Mouse (Mus musculus): Measurements from ENCODE around the gene Tpo. TPM values are rescaled to one million over a fixed set of nuclear protein-coding genes. Genes with fewer than 3 reads are reported as not detected.
A peak's percentile ranks its signal among the peaks of the same experiment; 100 is the strongest.

Tpo gene
- polyA plus RNA-seq, 1 experiment from 2014 or later, result not detected

DNA sequence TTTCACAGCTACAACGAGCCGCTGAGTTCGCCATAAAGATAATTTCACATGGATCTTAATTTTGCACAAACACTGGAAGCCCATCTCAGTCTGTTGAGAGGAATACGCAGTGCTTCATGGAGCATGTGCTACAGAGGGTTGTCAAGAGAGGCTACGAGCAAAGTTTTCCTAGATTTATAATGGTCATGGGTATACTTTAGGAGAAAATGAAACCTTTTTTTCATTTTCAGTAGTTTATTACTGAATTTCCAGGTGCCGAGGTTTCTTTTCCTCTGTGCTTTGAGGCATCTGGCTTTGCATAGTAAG is 3.1 kb downstream of the Tpo start:
- H3K9ac ChIP-seq, result no peak overlapping the region

DNA sequence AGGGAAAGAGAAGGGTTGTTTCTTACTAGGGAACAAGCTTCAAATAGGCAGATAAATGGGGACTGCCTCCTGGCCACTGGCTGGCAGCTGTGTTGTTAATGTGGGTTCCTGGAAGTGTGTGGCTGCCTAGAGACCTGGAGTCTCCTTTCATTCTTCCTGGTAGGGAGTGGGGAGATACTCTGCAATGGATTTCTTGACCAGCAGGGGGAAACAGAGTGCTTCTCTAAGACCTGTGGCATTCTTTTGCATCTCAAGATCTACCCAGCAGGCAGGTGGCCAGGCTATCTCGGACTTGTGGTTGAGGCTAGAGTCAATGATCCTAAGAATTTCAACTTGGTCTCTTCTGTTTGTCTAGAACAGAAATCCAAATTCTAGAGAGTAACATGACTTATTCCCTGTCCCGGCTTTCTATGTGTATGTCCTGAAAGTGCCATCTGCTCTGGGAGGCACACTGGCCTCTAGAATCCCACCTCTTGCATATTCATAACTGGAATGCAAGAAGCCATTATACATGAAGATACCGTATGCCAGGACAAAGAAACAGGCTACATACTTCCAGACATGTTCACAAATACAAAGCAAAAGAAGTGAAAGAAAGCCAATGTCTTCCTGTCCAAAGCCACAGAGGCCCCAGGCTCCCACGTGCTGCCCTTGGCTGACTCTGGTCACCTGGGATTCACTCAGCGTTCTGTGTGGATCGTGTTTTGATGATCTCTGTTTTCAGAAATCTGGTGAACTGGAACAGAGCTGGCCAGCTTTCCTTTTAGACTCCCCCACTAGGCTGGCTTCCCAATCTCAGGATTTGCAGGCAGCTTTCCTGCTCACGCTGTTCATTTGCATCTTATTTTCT is 3.6 kb downstream of the Tpo start:
- Histone ChIP-seq H3K4me3 (replicated peaks) (no peak overlapping the region), H3K4me1 (0 out of 2 replicates have a peak, but pooled peaks cover 7% of the 10 kb centered on the region), H3K27me3 (no peaks in the 10 kb centered on the region), H3K27ac (no peak overlapping the region), H3K36me3 (replicated peaks) (no peaks in the 10 kb centered on the region), H3K9me3 (no peaks in the 10 kb centered on the region), H3K4me2 (no peak overlapping the region), H3K9ac (no peak overlapping the region)
- 72% methylated on average over 7 of the region's 7 CpGs for WGBS
- ATAC-seq (ENCODE audit: low FRiP score), result no peak; the same call in 1 of the 2 replicates

More for the DNA sequence above, 3.1 kb downstream of the Tpo start:
- no peaks in the 10 kb centered on the region for H3K36me3 ChIP-seq (replicated peaks)
- no peak overlapping the region for H3K4me2 ChIP-seq
- ATAC-seq (ENCODE audit: low FRiP score), result no peak
- H3K27me3 ChIP-seq, result no peaks in the 10 kb centered on the region
- H3K9me3 ChIP-seq, result no peaks in the 10 kb centered on the region
- WGBS, result 80% methylated on average over 6 of the region's 6 CpGs
- no peak overlapping the region for H3K4me3 ChIP-seq (replicated peaks)
- H3K4me1 ChIP-seq, result 0 out of 2 replicates have a peak, but pooled peaks cover 7% of the 10 kb centered on the region
- no peak overlapping the region for H3K27ac ChIP-seq

DNA sequence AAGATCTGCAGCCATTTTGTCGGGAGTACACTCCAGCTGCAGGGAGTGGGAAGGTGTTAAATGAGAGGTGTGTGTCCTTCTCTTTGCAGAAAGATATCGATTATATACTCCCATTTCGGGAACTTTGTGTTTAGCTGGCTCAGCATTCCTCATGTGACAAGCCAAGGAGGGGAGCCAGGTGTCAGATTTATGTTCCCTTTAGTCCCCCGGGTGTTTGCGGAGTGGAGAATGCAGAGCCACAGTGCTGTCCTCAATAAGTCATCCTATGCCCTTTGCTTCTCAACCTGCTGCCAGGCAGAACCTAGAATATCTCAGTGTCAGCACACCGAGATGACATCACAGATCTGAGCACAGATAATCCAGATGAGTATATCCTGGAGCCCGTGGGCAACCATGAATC is 10.1 kb downstream of the Tpo start:
- Histone ChIP-seq H3K9ac (no peak overlapping the region), H3K4me3 (replicated peaks) (no peak overlapping the region), H3K9me3 (no peaks in the 10 kb centered on the region), H3K4me1 (no peaks in the 10 kb centered on the region), H3K4me2 (no peak overlapping the region), H3K27ac (no peak overlapping the region), H3K27me3 (no peaks in the 10 kb centered on the region), H3K36me3 (replicated peaks) (no peaks in the 10 kb centered on the region)
- ATAC-seq (ENCODE audit: low FRiP score), result no peak
- WGBS, result 86% methylated on average over 7 of the region's 7 CpGs

DNA sequence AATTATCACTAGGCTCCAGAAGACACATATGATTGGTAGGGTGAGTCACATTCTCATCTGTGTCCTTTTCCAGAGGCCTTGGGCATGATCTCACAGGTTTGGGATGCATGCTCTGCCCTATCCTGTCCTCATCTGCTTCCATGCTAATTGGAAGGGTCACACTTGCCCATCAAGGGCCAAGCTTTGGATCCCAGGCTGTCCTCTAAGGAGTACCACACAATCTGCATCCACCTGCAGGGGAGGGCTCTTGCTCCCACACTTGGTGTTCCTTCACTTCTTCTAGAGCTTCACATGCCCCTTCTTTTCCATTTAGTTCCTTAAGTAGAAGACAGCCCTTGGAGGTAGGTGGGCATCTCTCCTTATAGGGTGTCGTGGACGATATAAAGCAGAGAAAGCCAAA is 20.2 kb downstream of the Tpo start:
- H3K4me3 ChIP-seq (replicated peaks), result no peak overlapping the region
- no peak overlapping the region for H3K9ac ChIP-seq
- H3K27me3 ChIP-seq, result no peaks in the 10 kb centered on the region
- H3K36me3 ChIP-seq (replicated peaks), result no peaks in the 10 kb centered on the region
- H3K27ac ChIP-seq, result no peak overlapping the region
- no peaks in the 10 kb centered on the region; the same call in 1 of the 2 replicates for H3K4me1 ChIP-seq
- H3K4me2 ChIP-seq, result no peak overlapping the region
- ATAC-seq (ENCODE audit: low FRiP score), result no peak
- H3K9me3 ChIP-seq, result no peaks in the 10 kb centered on the region
- 83% methylated on average over 2 of the region's 2 CpGs for WGBS

DNA sequence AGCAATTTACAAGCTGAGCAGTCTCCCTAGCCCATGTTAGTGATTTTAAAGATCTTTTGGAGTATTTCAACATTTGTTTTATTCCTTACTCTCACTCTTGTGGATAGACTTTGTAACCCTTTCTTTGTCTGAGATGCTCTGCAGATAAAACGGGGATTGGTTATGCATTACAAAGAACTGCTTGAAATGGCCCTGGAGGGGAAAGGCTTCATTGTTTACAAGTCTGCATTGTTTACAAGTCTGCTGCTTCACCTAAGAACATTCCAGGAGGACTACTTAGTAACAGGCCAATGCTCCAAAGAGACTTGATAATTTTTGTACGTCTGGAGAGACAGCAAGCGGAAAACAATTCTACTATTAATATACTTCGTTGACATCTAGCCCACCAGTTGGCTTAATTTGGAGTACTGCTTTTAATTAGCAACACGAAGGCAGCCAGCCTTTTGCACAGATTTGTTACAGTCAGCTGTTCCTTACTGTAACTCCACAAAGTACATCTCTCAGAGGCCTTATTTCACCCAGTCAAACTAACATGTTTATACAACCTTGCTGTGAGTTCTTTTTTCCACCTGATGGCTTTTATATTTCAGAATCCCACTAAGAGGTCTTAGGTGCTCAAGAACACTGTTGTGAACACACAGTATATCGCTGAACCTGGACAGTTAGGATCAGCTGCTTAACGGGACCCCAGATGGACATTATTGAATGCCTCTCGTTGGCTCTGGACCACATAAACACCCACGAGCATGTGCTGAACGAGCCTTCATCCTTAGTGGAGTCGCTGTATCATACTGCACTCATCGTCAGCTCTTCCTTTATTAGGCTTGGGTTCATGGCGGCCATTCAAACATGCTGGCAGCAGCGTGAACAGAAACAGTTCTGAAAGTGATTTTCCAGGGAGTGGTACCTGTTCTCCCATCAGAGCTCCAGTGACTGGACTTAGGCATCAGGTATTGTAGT is 22.5 kb downstream of the Tpo start:
- Histone ChIP-seq H3K27ac (no peak overlapping the region), H3K27me3 (no peaks in the 10 kb centered on the region), H3K4me2 (no peak overlapping the region), H3K9ac (no peak overlapping the region), H3K36me3 (replicated peaks) (no peaks in the 10 kb centered on the region), H3K4me1 (no peaks in the 10 kb centered on the region; the same call in 1 of the 2 replicates), H3K4me3 (replicated peaks) (no peak overlapping the region), H3K9me3 (no peaks in the 10 kb centered on the region)
- no peak for ATAC-seq (ENCODE audit: low FRiP score)
- WGBS, result 73% methylated on average over 14 of the region's 14 CpGs

DNA sequence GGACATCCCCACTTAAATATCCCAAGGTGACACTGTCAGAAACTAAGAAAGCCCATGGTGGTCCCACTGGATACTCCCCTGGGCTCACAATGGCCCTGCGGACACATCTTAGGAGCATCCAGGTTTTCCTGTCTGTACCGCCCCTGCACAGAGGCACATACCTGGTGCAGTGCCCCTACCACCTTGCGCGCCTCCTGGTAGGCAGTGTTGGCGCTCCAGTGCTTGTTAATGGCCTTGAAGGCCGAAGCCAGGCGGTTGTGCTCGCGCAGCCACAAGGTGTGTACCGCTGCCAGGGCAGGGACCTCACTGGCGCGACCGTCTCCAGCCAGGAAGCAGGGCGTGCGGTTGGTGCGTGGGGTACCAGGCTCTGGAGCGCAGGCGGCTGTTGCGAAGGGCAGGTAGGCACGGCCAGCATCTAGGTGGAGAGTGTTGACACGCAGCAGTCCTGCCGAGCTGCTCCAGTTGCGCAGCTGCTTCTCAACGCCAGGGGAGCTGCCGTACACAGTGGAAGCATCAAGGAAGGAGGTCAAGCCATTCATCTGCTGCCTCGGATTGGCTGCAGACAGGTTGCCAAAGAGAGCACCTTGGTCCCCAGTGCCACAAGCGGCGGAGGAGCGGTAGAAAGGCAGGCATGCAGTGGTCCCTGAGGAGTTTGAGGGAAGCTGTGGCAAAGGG is 29.4 kb downstream of the Tpo start:
- H3K4me3 ChIP-seq (replicated peaks), result no peak overlapping the region
- H3K9ac ChIP-seq, result no peak overlapping the region
- ATAC-seq (ENCODE audit: low FRiP score), result no peak
- H3K9me3 ChIP-seq, result no peaks in the 10 kb centered on the region
- H3K4me2 ChIP-seq, result peak overlapping the region; percentile 13; the same call in 1 of the 2 replicates
- H3K27ac ChIP-seq, result no peak overlapping the region
- H3K4me1 ChIP-seq, result peaks cover 3% of the 10 kb centered on the region; the same call in 1 of the 2 replicates
- H3K36me3 ChIP-seq (replicated peaks), result no peaks in the 10 kb centered on the region
- WGBS, result 34% methylated on average over 29 of the region's 29 CpGs
- H3K27me3 ChIP-seq, result peaks cover 6% of the 10 kb centered on the region; the same call in 1 of the 2 replicates

DNA sequence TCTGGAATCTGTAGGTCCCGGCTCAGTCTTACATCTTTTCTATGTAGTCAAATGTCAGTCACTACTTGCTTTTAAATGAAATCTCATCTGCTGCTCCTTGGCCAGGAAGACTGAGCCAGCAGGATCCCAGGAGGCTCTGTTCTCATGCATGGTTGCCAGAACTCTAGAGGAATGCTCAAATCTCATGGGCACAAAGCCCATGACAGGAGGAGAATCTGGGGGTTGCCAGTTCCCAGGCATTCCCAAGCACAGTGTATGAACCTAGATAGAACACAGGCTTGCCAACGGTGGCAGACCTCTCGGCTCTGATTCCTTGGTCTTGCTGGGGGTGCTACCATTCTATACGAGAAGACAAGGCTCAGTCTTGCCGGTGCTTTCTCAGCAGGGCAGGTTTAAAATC is 40.3 kb downstream of the Tpo start:
- no peak overlapping the region for H3K9ac ChIP-seq
- 89% methylated on average over 5 of the region's 5 CpGs for WGBS
- no peaks in the 10 kb centered on the region for H3K36me3 ChIP-seq (replicated peaks)
- no peaks in the 10 kb centered on the region for H3K4me1 ChIP-seq
- no peak overlapping the region for H3K4me3 ChIP-seq (replicated peaks)
- H3K27me3 ChIP-seq, result no peaks in the 10 kb centered on the region
- no peak for ATAC-seq (ENCODE audit: low FRiP score)
- H3K4me2 ChIP-seq, result no peak overlapping the region
- no peaks in the 10 kb centered on the region for H3K9me3 ChIP-seq
- H3K27ac ChIP-seq, result no peak overlapping the region

DNA sequence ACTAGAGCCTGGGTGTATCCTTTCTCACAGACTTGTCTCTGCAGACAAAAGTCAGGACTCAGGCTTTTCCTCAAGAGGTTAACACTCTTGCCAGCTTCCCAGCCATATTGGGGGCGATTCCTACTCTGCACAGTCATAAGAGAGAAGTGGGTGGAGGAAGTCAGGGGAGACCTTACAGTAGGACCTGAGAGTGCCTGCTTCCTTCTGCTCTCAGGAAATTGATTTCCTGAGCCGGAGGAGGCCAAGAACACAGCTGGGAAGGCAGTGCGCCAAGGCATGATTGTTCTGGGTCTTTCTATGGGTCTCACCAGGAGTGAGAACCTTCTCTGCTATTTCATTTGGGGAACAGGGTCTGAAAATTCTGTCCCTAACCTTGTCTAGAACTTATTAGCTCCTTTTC is 48.5 kb downstream of the Tpo start:
- no peaks in the 10 kb centered on the region for H3K27me3 ChIP-seq
- no peak overlapping the region for H3K4me3 ChIP-seq (replicated peaks)
- WGBS, result 86% methylated on average over 3 of the region's 3 CpGs
- ATAC-seq (ENCODE audit: low FRiP score), result no peak
- H3K9ac ChIP-seq, result no peak overlapping the region
- no peaks in the 10 kb centered on the region for H3K36me3 ChIP-seq (replicated peaks)
- no peak overlapping the region for H3K27ac ChIP-seq
- no peaks in the 10 kb centered on the region for H3K4me1 ChIP-seq
- H3K9me3 ChIP-seq, result peaks cover 9% of the 10 kb centered on the region; the same call in 1 of the 2 replicates
- no peak overlapping the region for H3K4me2 ChIP-seq

DNA sequence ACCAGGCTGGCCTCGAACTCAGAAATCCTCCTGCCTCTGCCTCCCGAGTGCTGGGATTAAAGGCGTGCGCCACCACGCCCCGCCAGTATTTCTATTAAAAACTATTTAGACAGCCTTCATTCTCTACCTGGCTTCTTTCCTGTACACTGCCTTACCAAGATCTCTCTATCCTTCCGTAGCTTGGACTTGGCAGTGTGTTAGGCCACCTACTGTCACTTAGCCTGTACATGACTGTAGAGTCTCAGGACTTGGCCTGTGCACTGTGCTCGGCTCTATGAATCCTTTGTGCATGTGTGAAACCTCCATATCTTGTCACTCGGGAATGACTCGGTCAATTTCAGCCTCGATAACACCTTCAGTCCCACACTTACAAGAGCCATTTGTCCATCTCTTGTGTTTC is 55.4 kb downstream of the Tpo start:
- Histone ChIP-seq H3K4me1 (no peaks in the 10 kb centered on the region), H3K9me3 (peaks cover 9% of the 10 kb centered on the region; the same call in 1 of the 2 replicates), H3K36me3 (replicated peaks) (no peaks in the 10 kb centered on the region), H3K4me2 (no peak overlapping the region), H3K9ac (no peak overlapping the region), H3K27ac (no peak overlapping the region), H3K27me3 (no peaks in the 10 kb centered on the region), H3K4me3 (replicated peaks) (no peak overlapping the region)
- no peak for ATAC-seq (ENCODE audit: low FRiP score)
- WGBS, result 91% methylated on average over 11 of the region's 11 CpGs

DNA sequence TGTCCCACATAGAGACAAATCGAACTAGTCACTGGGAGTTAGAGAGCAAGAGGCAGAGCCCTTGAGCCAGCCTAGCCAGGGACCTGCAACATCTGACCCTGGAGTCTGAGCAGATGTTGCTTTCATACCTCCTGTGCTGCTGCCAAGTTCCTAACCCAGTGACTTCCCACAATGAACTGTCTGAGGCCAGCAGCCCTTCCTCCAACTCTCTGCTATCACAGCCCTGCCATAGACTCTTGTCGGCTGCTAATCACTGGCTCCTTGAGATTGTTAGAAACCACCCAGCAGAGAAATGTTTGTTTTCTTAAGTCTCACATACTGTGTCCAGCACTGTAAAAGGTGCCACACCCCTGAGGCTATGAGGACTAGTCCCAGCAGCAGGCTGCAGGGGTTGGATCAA is 56.1 kb downstream of the Tpo start:
- H3K27ac ChIP-seq, result no peak overlapping the region
- 77% methylated on average over 2 of the region's 2 CpGs for WGBS
- no peaks in the 10 kb centered on the region for H3K27me3 ChIP-seq
- no peaks in the 10 kb centered on the region for H3K36me3 ChIP-seq (replicated peaks)
- no peaks in the 10 kb centered on the region for H3K4me1 ChIP-seq
- no peak overlapping the region for H3K9ac ChIP-seq
- peaks cover 9% of the 10 kb centered on the region; the same call in 1 of the 2 replicates for H3K9me3 ChIP-seq
- no peak overlapping the region for H3K4me3 ChIP-seq (replicated peaks)
- H3K4me2 ChIP-seq, result no peak overlapping the region
- no peak for ATAC-seq (ENCODE audit: low FRiP score)

DNA sequence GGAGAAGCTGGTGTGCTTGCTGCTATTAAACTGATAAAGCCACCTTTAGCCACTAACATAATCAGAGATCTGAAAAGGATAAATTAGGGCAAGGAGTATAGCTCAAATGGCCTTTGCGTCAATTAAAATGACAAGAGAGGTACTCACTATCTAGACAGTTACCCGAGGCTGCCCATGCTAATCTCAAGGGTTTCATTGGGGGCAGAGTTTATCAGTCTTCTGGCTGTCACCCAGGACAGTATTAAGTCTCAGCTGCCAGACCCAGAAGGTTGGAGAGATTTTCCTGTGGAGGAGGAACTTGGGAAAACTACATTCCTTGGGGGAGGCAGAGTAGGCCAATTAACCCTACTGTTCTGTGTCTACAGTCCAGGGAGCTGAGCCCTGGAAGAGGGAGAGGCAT is 63.1 kb downstream of the Tpo start:
- H3K4me1 ChIP-seq, result no peaks in the 10 kb centered on the region
- no peak overlapping the region for H3K9ac ChIP-seq
- no peak overlapping the region for H3K4me2 ChIP-seq
- no peak overlapping the region for H3K27ac ChIP-seq
- no peaks in the 10 kb centered on the region for H3K9me3 ChIP-seq
- H3K36me3 ChIP-seq (replicated peaks), result no peaks in the 10 kb centered on the region
- no peaks in the 10 kb centered on the region for H3K27me3 ChIP-seq
- no peak overlapping the region for H3K4me3 ChIP-seq (replicated peaks)
- 94% methylated on average over 2 of the region's 2 CpGs for WGBS
- ATAC-seq (ENCODE audit: low FRiP score), result no peak

DNA sequence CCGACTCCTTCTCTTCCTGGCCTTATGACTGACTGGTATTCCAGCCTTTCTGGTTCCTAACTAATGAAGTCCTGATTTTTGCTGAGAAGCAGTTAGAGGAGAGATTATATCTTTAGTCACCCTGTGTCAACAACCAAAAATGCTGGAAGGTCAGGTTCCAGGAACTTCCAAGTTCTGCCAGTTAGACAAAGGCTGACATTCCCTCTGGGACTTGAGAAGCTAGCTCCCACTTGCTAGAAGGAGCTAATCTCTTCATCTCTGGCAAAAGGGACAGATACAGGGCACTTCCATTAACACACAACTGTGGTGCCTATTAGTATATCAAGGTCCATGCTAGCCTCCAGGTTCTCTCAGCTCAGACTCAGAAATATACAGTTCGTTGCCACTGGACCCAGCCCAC is 64.6 kb downstream of the Tpo start:
- no peaks in the 10 kb centered on the region for H3K36me3 ChIP-seq (replicated peaks)
- no peak overlapping the region for H3K27ac ChIP-seq
- H3K4me3 ChIP-seq (replicated peaks), result no peak overlapping the region
- ATAC-seq (ENCODE audit: low FRiP score), result no peak
- no peak overlapping the region for H3K9ac ChIP-seq
- 88% methylated on average over 2 of the region's 2 CpGs for WGBS
- no peaks in the 10 kb centered on the region for H3K4me1 ChIP-seq
- H3K4me2 ChIP-seq, result no peak overlapping the region
- no peaks in the 10 kb centered on the region for H3K9me3 ChIP-seq
- H3K27me3 ChIP-seq, result no peaks in the 10 kb centered on the region
